Mouse (Mus musculus) hindbrain, postnatal 0 days (tissue): ENCODE results near the gene Olfr1261. TPM values are rescaled to one million over a fixed set of nuclear protein-coding genes. Genes with fewer than 3 reads are reported as not detected.

ENCODE experiments used
- ATAC-seq: fragments of 200-750 bp; cut with Nextera tagmentation; 2 replicates; pipeline ENCODE4 v1.8.0; 2017; ENCODE audit warnings: mild to moderate bottlenecking, moderate TSS enrichment, moderate library complexity
- DNase-seq: peaks from one replicate; pipeline ENCODE4 v3.0.0-alpha.2; 2015; ENCODE audit warnings: low spot score
- H3K27ac ChIP-seq: fragments of 300-500 bp; sonication (generic); 2 replicates; pipeline ENCODE4 v1.5.1; 2014; ENCODE audit warnings: mild to moderate bottlenecking
- H3K27me3 ChIP-seq: fragments of 300-500 bp; sonication (generic); 2 replicates; pipeline ENCODE4 v1.6.1; 2014; ENCODE audit warnings: low read length, mixed read lengths; ENCODE audit not compliant: insufficient read depth
- H3K36me3 ChIP-seq: fragments of 300-500 bp; sonication (generic); 2 replicates; pipeline ENCODE4 v1.6.1; 2014; ENCODE audit warnings: low read length, mixed read lengths; ENCODE audit not compliant: insufficient read depth
- H3K4me1 ChIP-seq: fragments of 300-500 bp; sonication (generic); 2 replicates; pipeline ENCODE4 v1.6.1; 2014; ENCODE audit warnings: antibody characterized with exemption, low read length, mixed read lengths; ENCODE audit not compliant: insufficient read depth
- H3K4me2 ChIP-seq: fragments of 300-500 bp; sonication (generic); 2 replicates; pipeline ENCODE4 v1.6.1; 2014; ENCODE audit warnings: low read depth, mild to moderate bottlenecking, low read length, moderate library complexity, mixed read lengths
- H3K4me3 ChIP-seq: fragments of 300-500 bp; sonication (generic); 2 replicates; pipeline ENCODE4 v1.5.1; 2014; ENCODE audit warnings: low read length
- H3K9ac ChIP-seq: fragments of 300-500 bp; sonication (generic); replicated peaks from 2 replicates; pipeline ENCODE4 v1.6.1; 2014; ENCODE audit warnings: mild to moderate bottlenecking, low read length, moderate library complexity, mixed read lengths
- H3K9me3 ChIP-seq: fragments of 300-500 bp; sonication (generic); 2 replicates; pipeline ENCODE4 v1.6.1; 2016; ENCODE audit warnings: low read length, mixed read lengths
- CTCF ChIP-seq: IDR thresholded peaks from 2 replicates; pipeline ENCODE4 v1.5.1; 2016; ENCODE audit warnings: antibody characterized with exemption, control low read depth, low read depth
- polyA plus RNA-seq: library from polyadenylated mRNA; unstranded; fragments of >200 nt; fragmentation: Nextera tagmentation; extraction: Ambion mirVana; gene quantifications from 2 replicates; pipeline ENCODE4 v1.2.1, GENCODE M21; 2015
- total RNA-seq: library from RNA; depleted of rRNA; stranded (reverse); fragments of >200 nt; gene quantifications from 2 replicates; pipeline ENCODE4 v1.2.3, GENCODE M21; 2014; rRNA removed

The Olfr1261 gene
- total and polyA plus RNA-seq, 2 experiments from 2014 or later = not detected

GRCm38 (mm10) chr2:90035037-90035436, 44.0 kb downstream of the Olfr1261 start, which contains the start of gene Olfr1265:
Olfr1265 (plus strand) TSS chr2:90035337.
- no peaks in the 10 kb centered on the region for H3K36me3 ChIP-seq
- H3K9ac ChIP-seq = no peak within 1 kb of the TSS
- H3K9me3 ChIP-seq = no peaks in the 10 kb centered on the region
- H3K4me3 ChIP-seq = no peak within 1 kb of the TSS
- no peaks in the 10 kb centered on the region for H3K27me3 ChIP-seq
- no peak for ATAC-seq
- TF ChIP-seq CTCF = no peak
- H3K27ac ChIP-seq = no peak within 1 kb of the TSS
- H3K4me2 ChIP-seq = no peak within 1 kb of the TSS
- no peak for DNase-seq
- H3K4me1 ChIP-seq = no peaks in the 10 kb centered on the region

Other genes starting within 250 kb of the Olfr1261 start
- not detected in 2 replicates for gene Olfr1253, start 234.1 kb upstream of the Olfr1261 start, total RNA-seq
- not detected in 2 replicates for gene Olfr1253, start 234.1 kb upstream of the Olfr1261 start, polyA plus RNA-seq
- not detected in 2 replicates for gene Olfr1254, start 197.6 kb upstream of the Olfr1261 start, total RNA-seq
- gene Olfr1254, start 197.6 kb upstream of the Olfr1261 start, polyA plus RNA-seq = not detected in 2 replicates
- gene Olfr1255, start 179.2 kb upstream of the Olfr1261 start, total RNA-seq = not detected in 2 replicates
- gene Olfr1255, start 179.2 kb upstream of the Olfr1261 start, polyA plus RNA-seq = not detected in 2 replicates
- gene Olfr1256, start 149.7 kb upstream of the Olfr1261 start, total RNA-seq = 0.05 TPM in 1 of 2 replicates, not detected in the other
- gene Olfr1256, start 149.7 kb upstream of the Olfr1261 start, polyA plus RNA-seq = not detected in 2 replicates
- 0.37 TPM in 1 of 2 replicates, not detected in the other for gene Olfr48, start 143.0 kb upstream of the Olfr1261 start, total RNA-seq
- gene Olfr48, start 143.0 kb upstream of the Olfr1261 start, polyA plus RNA-seq = 0.15 and 0.30 TPM in 2 replicates
- not detected in 2 replicates for gene Olfr1257, start 112.8 kb upstream of the Olfr1261 start, total RNA-seq
- gene Olfr1257, start 112.8 kb upstream of the Olfr1261 start, polyA plus RNA-seq = not detected in 2 replicates
- gene Olfr1258, start 63.9 kb upstream of the Olfr1261 start, total RNA-seq = not detected in 2 replicates
- gene Olfr1258, start 63.9 kb upstream of the Olfr1261 start, polyA plus RNA-seq = not detected in 2 replicates
- not detected in 2 replicates for gene Olfr1259, start 42.6 kb upstream of the Olfr1261 start, total RNA-seq
- gene Olfr1259, start 42.6 kb upstream of the Olfr1261 start, polyA plus RNA-seq = not detected in 2 replicates
- not detected in 2 replicates for gene Olfr1260, start 16.9 kb upstream of the Olfr1261 start, total RNA-seq
- not detected in 2 replicates for gene Olfr1260, start 16.9 kb upstream of the Olfr1261 start, polyA plus RNA-seq
- gene Olfr1262, start 8.9 kb downstream of the Olfr1261 start, total RNA-seq = not detected in 2 replicates
- gene Olfr1262, start 8.9 kb downstream of the Olfr1261 start, polyA plus RNA-seq = not detected in 2 replicates
- not detected in 2 replicates for gene Olfr1263, start 20.9 kb downstream of the Olfr1261 start, total RNA-seq
- gene Olfr1263, start 20.9 kb downstream of the Olfr1261 start, polyA plus RNA-seq = not detected in 2 replicates
- gene Olfr1264, start 34.4 kb downstream of the Olfr1261 start, total RNA-seq = not detected in 2 replicates
- not detected in 2 replicates for gene Olfr1264, start 34.4 kb downstream of the Olfr1261 start, polyA plus RNA-seq
- gene Olfr1265, start 44.1 kb downstream of the Olfr1261 start, total RNA-seq = not detected in 2 replicates
- gene Olfr1265, start 44.1 kb downstream of the Olfr1261 start, polyA plus RNA-seq = not detected in 2 replicates
- gene Olfr140, start 72.4 kb downstream of the Olfr1261 start, total RNA-seq = not detected in 2 replicates
- gene Olfr140, start 72.4 kb downstream of the Olfr1261 start, polyA plus RNA-seq = not detected in 2 replicates
- not detected in 2 replicates for gene Olfr1269, start 130.2 kb downstream of the Olfr1261 start, total RNA-seq
- not detected in 2 replicates for gene Olfr1269, start 130.2 kb downstream of the Olfr1261 start, polyA plus RNA-seq
- gene Olfr32, start 151.1 kb downstream of the Olfr1261 start, total RNA-seq = not detected in 2 replicates
- not detected in 2 replicates for gene Olfr32, start 151.1 kb downstream of the Olfr1261 start, polyA plus RNA-seq
- gene Olfr1270, start 161.9 kb downstream of the Olfr1261 start, total RNA-seq = not detected in 2 replicates
- not detected in 2 replicates for gene Olfr1270, start 161.9 kb downstream of the Olfr1261 start, polyA plus RNA-seq
- not detected in 2 replicates for gene Olfr1506, start 233.3 kb downstream of the Olfr1261 start, total RNA-seq
- not detected in 2 replicates for gene Olfr1506, start 233.3 kb downstream of the Olfr1261 start, polyA plus RNA-seq